Mouse (Mus musculus): ENCODE data around the gene Defb19. TPM values are rescaled to one million over a fixed set of nuclear protein-coding genes. Genes with fewer than 3 reads are reported as not detected.

The Defb19 gene
- polyA plus RNA-seq, 1 experiment from 2014 or later = not detected

DNA sequence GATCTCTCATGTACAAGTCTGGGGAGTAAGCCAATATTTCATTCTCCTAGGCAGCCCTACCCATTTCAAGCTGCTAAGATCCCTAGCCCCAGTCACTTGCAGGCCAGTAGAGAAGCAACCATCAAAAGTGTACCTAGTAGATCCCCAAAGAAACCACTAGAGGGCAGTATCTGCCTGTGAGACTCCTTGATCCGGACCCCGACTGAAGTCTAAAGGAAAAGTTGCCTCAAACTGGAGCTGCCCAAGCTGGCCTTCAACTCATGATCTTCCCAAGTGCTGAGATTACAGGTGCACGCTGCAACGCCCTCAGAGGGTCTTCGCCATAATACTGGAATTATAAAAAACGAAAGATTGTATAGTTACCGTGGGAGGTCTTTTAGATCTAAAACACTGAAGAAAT lies 35.5 kb upstream of the Defb19 start:
- H3K9me3 ChIP-seq = no peaks in the 10 kb centered on the region
- H3K4me1 ChIP-seq = no peaks in the 10 kb centered on the region
- no peaks in the 10 kb centered on the region for H3K27me3 ChIP-seq
- no peaks in the 10 kb centered on the region for H3K36me3 ChIP-seq
- ATAC-seq (replicated peaks) = 0 out of 2 replicates have a peak, but pooled peaks have one; percentile 64
- H3K27ac ChIP-seq (replicated peaks) = no peak overlapping the region
- H3K9ac ChIP-seq (replicated peaks) = no peak overlapping the region
- WGBS = 8% methylated on average over 7 of the region's 7 CpGs
- H3K4me2 ChIP-seq (replicated peaks) = no peak overlapping the region
- H3K4me3 ChIP-seq = no peak overlapping the region

DNA sequence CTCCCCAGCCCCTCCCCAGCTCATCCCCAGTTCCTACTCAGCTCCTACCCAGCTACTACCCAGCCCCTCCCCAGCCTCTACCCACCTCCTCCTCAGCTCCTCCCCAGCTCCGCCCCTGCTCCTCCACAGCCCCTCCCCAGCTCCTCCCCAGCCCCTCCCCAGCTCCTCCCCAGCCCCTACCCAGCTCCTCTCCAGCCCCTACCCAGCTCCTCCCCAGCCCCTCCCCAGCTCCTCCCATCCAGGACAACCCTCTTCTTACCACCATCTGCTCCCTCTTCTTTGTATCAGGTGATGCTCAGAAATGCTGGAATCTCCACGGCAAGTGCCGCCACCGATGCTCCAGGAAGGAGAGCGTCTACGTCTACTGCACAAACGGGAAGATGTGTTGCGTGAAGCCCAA lies 32.1 kb upstream of the Defb19 start:
- no peak overlapping the region for H3K4me3 ChIP-seq

DNA sequence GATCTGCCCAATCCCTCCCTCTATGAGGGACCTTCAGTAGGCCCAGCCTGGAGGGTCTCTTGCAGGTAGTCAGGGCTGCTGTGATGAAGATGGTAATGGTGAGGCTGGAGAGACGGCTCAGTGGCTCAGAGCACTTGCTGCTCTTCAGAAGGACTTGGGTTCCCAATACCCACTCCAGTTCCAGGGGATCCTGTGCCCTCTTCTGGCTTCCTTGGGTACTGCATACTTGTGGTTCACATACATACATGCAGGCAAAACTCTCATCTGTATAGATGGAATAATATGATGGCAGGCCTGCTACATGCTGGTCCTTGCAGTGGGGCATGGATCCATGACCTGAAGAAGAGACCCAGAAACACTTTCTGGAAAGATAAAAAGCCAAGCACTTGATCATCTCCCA lies 28.6 kb upstream of the Defb19 start:
- no peak for ATAC-seq (replicated peaks)
- WGBS = 82% methylated on average over 1 of the region's 1 CpGs
- H3K9ac ChIP-seq (replicated peaks) = no peak overlapping the region
- no peaks in the 10 kb centered on the region for H3K9me3 ChIP-seq
- no peak overlapping the region for H3K27ac ChIP-seq (replicated peaks)
- H3K4me3 ChIP-seq = no peak overlapping the region
- no peaks in the 10 kb centered on the region for H3K27me3 ChIP-seq
- no peak overlapping the region for H3K4me2 ChIP-seq (replicated peaks)
- H3K4me1 ChIP-seq = no peaks in the 10 kb centered on the region
- no peaks in the 10 kb centered on the region for H3K36me3 ChIP-seq

More for the DNA sequence above, 32.1 kb upstream of the Defb19 start:
- ATAC-seq (replicated peaks) = peak; percentile 32; the same call in 1 of the 2 replicates
- no peak overlapping the region for H3K4me2 ChIP-seq (replicated peaks)
- no peak overlapping the region for H3K9ac ChIP-seq (replicated peaks)
- no peaks in the 10 kb centered on the region for H3K4me1 ChIP-seq
- no peaks in the 10 kb centered on the region for H3K36me3 ChIP-seq
- H3K9me3 ChIP-seq = no peaks in the 10 kb centered on the region
- no peaks in the 10 kb centered on the region for H3K27me3 ChIP-seq
- no peak overlapping the region for H3K27ac ChIP-seq (replicated peaks)
- 42% methylated on average over 7 of the region's 8 CpGs for WGBS

DNA sequence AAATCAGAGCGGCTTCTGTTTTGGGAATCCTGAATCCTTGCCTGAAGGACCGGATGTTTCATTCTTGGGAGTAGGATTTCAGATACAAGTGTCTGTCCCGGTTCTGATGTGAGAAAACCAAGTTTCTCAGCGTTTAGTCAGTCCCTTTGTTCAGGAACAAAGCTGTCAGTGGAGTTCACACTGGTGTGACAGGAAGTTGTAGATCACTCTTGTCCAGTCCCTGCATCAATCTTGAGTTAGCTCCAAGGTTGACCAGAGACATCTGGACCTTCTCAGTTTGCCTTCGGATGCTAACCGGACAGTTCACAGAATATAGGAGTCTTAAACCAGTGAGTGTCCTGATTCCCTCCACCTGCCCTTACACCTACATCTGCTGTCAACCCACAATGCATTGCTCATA lies 27.6 kb upstream of the Defb19 start:
- Histone ChIP-seq H3K9me3 (no peaks in the 10 kb centered on the region), H3K27me3 (no peaks in the 10 kb centered on the region)
- no peak for ATAC-seq (replicated peaks)

DNA sequence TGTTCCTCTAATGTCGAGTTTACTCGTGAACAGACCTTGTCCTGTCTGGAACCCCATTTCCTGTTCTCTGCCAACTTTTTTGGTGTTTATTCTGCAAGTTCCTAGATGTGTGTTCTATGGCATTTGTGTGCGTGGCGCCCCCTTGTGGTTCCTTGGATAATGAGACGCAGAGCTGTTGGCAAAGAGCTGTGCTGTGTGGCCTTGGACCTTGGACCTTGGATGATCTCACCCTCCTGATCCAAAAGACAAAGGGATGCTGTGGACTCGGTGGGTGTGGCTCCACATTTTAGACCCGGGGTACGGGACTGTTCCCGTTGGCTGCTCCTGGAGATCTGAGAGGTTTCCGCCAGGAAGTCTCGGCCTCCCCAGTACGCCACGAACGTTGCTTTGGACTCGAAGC lies 23.9 kb upstream of the Defb19 start, which contains the start of gene Defb36:
Gene Defb36, plus strand, starts transcription at position 271 of the 400 bp plus-strand sequence.
- Histone ChIP-seq H3K4me3 (no peak within 1 kb of the TSS), H3K27me3 (no peaks in the 10 kb centered on the region), H3K4me1 (no peaks in the 10 kb centered on the region), H3K9me3 (no peaks in the 10 kb centered on the region), H3K9ac (replicated peaks) (no peak within 1 kb of the TSS), H3K36me3 (no peaks in the 10 kb centered on the region), H3K27ac (replicated peaks) (no peak within 1 kb of the TSS), H3K4me2 (replicated peaks) (no peak within 1 kb of the TSS)
- ATAC-seq (replicated peaks) = no peak
- 85% methylated on average over 15 of the region's 15 CpGs for WGBS

More for the DNA sequence above, 27.6 kb upstream of the Defb19 start:
- Histone ChIP-seq H3K4me3 (no peak overlapping the region), H3K27ac (replicated peaks) (no peak overlapping the region), H3K36me3 (no peaks in the 10 kb centered on the region), H3K9ac (replicated peaks) (no peak overlapping the region), H3K4me1 (no peaks in the 10 kb centered on the region), H3K4me2 (replicated peaks) (no peak overlapping the region)
- WGBS = 79% methylated on average over 6 of the region's 6 CpGs

DNA sequence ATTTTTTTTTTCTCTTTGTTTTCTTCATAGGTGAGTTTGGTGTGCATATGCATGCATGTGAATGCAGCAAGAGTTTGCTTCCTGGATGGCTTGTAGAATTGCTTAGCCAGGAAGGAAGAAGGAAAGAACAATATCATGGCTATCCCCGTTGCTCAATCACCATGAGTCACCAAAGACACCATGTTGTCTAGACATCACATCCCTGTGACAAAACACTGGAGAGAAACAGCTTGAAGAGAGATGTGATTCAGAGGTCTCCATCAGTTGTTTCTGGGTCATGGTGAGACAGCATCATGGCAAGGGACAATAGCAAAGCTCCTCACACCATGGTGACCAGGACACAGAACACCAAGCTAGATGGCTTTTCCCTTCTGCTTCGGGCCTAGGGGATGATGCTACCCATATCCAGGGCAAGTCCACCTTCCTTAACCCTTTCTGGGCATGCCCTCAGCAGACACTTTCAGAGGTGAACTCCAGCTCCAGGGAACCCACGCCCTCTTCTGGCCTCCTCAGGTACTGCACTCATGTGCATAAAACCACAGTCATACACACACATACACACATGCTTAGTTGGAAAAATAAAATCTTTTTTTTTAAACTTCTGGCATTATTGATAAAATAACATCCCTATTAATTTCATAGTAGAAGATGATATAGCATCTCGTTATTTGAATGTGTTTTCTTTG lies 21.3 kb upstream of the Defb19 start:
- 71% methylated on average over 4 of the region's 4 CpGs for WGBS
- H3K4me3 ChIP-seq = no peak overlapping the region
- H3K27ac ChIP-seq (replicated peaks) = no peak overlapping the region
- no peaks in the 10 kb centered on the region for H3K4me1 ChIP-seq
- no peaks in the 10 kb centered on the region for H3K27me3 ChIP-seq
- no peaks in the 10 kb centered on the region for H3K9me3 ChIP-seq
- no peak overlapping the region for H3K9ac ChIP-seq (replicated peaks)
- ATAC-seq (replicated peaks) = no peak
- H3K4me2 ChIP-seq (replicated peaks) = no peak overlapping the region
- H3K36me3 ChIP-seq = no peaks in the 10 kb centered on the region

DNA sequence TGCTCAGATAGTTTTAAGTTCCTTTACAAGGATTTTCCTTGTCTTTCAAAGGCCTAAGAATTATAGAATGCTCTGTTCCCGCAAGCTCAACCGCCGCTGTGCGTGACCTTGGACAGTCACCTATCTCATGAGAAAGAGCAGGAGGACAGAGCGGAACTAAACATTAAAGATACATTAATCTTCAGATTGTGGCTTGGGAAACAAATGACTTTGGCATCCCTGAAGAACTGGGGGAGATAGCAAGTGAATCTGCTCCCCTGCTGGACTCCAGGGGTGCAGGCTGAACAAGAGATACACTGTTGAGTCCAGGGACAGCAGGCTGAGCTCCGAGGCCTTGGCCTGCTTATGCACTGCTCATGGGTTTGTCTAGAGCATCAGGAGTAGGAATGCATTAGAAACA lies 20.0 kb upstream of the Defb19 start:
- Histone ChIP-seq H3K9ac (replicated peaks) (no peak overlapping the region), H3K27me3 (no peaks in the 10 kb centered on the region), H3K36me3 (no peaks in the 10 kb centered on the region), H3K9me3 (no peaks in the 10 kb centered on the region), H3K4me3 (no peak overlapping the region), H3K27ac (replicated peaks) (no peak overlapping the region), H3K4me1 (no peaks in the 10 kb centered on the region), H3K4me2 (replicated peaks) (no peak overlapping the region)
- WGBS = 92% methylated on average over 6 of the region's 6 CpGs
- no peak for ATAC-seq (replicated peaks)

DNA sequence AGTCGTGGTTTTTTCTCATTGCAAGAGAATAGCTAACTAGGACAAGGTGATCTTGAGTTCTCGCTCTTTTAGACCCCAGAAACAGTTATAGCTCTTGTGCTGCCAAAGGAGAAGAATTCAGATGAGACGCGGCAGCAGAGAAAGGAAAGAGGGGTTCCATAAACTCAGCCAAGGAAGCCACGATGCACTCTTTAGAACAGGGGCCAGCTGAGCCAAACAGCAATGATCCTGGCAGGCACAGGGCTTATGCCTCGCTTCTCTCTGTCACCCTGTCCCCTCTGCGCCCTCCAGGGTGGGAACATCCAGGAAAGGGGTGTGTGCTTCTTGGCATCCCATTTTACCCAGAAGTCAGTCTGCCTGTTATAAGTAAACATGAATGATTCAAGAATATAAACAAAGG lies 19.2 kb upstream of the Defb19 start, which contains the start of gene Defb45:
Gene Defb45, minus strand, starts transcription at position 101 of the 400 bp plus-strand sequence.
- Histone ChIP-seq H3K27me3 (no peaks in the 10 kb centered on the region), H3K4me1 (no peaks in the 10 kb centered on the region), H3K9ac (replicated peaks) (no peak within 1 kb of the TSS), H3K4me2 (replicated peaks) (no peak within 1 kb of the TSS), H3K36me3 (no peaks in the 10 kb centered on the region), H3K27ac (replicated peaks) (no peak within 1 kb of the TSS), H3K4me3 (no peak within 1 kb of the TSS), H3K9me3 (no peaks in the 10 kb centered on the region)
- 66% methylated on average over 7 of the region's 7 CpGs for WGBS
- ATAC-seq (replicated peaks) = no peak

DNA sequence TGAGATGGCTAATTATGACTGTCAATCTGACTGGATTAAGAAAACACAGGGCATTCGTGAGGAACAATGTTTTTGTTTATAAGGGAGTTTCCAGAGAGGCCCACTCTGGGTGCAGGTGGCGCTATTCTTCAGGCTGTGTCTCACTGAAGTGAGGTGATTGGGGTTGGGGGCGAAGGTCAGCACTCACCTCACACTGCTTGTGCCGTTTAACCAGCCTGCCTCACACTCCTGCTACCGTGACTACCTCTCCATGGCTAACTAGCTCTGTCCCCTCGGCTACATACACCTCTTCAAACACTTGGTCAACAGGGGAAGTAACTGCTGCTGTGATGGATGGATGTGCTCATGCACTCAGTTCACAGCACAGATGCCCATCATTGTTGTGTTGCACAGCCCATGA lies 8.9 kb upstream of the Defb19 start:
- Histone ChIP-seq H3K4me1 (no peaks in the 10 kb centered on the region; the same call in 1 of the 2 replicates), H3K27me3 (no peaks in the 10 kb centered on the region), H3K27ac (replicated peaks) (no peak overlapping the region), H3K9ac (replicated peaks) (no peak overlapping the region), H3K9me3 (no peaks in the 10 kb centered on the region), H3K4me3 (no peak overlapping the region), H3K36me3 (no peaks in the 10 kb centered on the region), H3K4me2 (replicated peaks) (no peak overlapping the region)
- 36% methylated on average over 6 of the region's 6 CpGs for WGBS
- no peak for ATAC-seq (replicated peaks)

DNA sequence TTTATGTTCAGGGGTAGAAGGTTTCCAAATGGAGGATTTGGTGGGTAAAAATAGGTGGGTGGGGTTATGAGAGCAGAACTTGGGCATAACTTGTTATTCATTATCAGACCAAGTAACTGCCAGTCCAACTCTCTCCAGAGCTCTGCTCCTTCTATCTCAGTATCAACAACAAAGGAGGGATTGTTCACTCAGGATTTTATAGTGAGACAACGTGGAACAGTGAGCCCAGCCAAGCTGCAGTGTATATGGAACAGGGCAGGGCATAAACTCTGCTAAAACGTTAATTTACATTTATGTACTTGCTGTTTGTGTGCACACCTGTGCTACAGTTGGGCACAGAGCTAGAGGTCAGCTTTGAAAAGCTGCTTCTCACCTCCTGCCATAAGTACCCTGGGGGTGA lies 8.3 kb upstream of the Defb19 start:
- Histone ChIP-seq H3K4me3 (no peak overlapping the region), H3K4me1 (no peaks in the 10 kb centered on the region; the same call in 1 of the 2 replicates), H3K9ac (replicated peaks) (no peak overlapping the region), H3K36me3 (no peaks in the 10 kb centered on the region), H3K9me3 (no peaks in the 10 kb centered on the region), H3K27ac (replicated peaks) (no peak overlapping the region), H3K27me3 (no peaks in the 10 kb centered on the region), H3K4me2 (replicated peaks) (no peak overlapping the region)
- no peak for ATAC-seq (replicated peaks)
- WGBS = 34% methylated on average over 2 of the region's 2 CpGs

DNA sequence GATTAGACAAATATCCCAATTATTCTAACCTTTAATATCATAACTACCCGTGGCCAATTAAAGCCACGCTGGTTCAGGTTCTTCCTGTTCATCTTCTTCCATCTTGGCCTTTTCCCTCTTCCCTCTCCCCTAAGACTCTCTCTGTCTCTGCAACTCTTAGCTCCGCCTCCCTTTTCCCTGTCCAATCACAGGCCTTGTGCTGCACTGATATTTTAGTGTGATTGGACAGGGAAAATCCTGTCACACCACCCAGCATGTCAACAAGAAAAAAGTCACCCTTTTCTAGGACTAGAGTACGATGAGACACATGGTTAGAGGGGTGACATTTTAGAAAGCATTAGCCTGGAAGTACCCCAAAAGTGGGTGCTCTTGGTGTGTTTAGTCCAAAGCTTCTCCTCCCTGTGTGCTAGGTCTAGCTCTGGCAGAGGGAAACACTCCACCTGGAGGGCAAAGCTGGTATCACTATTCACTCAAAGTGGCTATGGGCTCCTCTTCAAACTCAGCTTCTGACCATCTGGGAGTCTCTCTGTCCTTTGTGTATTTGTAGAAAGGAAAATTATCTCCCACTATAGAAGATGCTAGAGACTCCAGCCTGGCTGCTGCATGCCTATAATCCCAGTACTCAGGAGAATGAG lies 6.9 kb upstream of the Defb19 start:
- WGBS = 75% methylated on average over 4 of the region's 4 CpGs
- ATAC-seq (replicated peaks) = no peak
- no peaks in the 10 kb centered on the region for H3K27me3 ChIP-seq
- H3K27ac ChIP-seq (replicated peaks) = no peak overlapping the region
- no peak overlapping the region for H3K9ac ChIP-seq (replicated peaks)
- no peaks in the 10 kb centered on the region; the same call in 1 of the 2 replicates for H3K4me1 ChIP-seq
- H3K36me3 ChIP-seq = no peaks in the 10 kb centered on the region
- H3K4me3 ChIP-seq = no peak overlapping the region
- H3K9me3 ChIP-seq = no peaks in the 10 kb centered on the region
- H3K4me2 ChIP-seq (replicated peaks) = no peak overlapping the region

DNA sequence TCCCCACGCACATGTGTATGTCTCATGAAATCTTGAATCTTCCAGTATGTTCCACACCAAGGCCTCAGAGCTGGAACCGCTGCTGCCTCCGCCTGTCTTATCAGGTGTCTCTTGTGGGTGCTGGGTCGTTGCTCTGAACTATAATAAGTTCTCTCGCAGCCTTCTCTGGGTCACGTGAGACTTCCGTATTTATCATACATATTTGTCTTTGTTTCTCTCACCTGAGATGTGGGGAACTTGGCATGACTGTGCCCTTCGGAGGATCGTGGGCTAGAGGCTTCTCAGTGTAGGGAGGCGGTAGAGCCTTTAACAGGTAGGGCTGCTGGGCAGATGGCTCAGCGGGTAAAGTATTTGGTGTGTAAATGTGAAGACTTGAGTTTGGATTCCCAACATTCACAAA lies 500 bp upstream of the Defb19 start:
- WGBS = 91% methylated on average over 11 of the region's 11 CpGs
- ATAC-seq (replicated peaks) = no peak
- no peaks in the 10 kb centered on the region for H3K27me3 ChIP-seq
- no peak overlapping the region for H3K27ac ChIP-seq (replicated peaks)
- no peaks in the 10 kb centered on the region for H3K4me1 ChIP-seq
- no peak overlapping the region for H3K4me2 ChIP-seq (replicated peaks)
- no peak overlapping the region for H3K9ac ChIP-seq (replicated peaks)
- H3K9me3 ChIP-seq = no peaks in the 10 kb centered on the region
- H3K4me3 ChIP-seq = no peak overlapping the region
- no peaks in the 10 kb centered on the region for H3K36me3 ChIP-seq
